Mouse (Mus musculus) bone marrow macrophage, adult 2 months (primary cell): ENCODE measurements around the gene Ssbp1.

ENCODE experiments used
- CTCF ChIP-seq: IDR thresholded peaks from 2 replicates; pipeline ENCODE4 v1.5.1; 2012; ENCODE audit warnings: low read depth, mild to moderate bottlenecking, low read length, moderate library complexity
- POLR2A ChIP-seq: IDR thresholded peaks from 2 replicates; pipeline ENCODE4 v1.6.1; 2012; ENCODE audit warnings: mild to moderate bottlenecking, low read depth, low read length, borderline replicate concordance

- no peak for TF ChIP-seq POLR2A
- no peak for TF ChIP-seq CTCF
Observed at GRCm38 (mm10) chr6:40436047-40436483, 35.1 kb upstream of the Ssbp1 start, which contains the start of gene E330009J07Rik.
